Mouse (Mus musculus) hindbrain, postnatal 0 days (tissue): ENCODE measurements around the gene Wnt1. TPM values are rescaled to one million over a fixed set of nuclear protein-coding genes. Genes with fewer than 3 reads are reported as not detected.

Source experiments
- ATAC-seq: fragments of 200-750 bp; cut with Nextera tagmentation; 2 replicates; pipeline ENCODE4 v1.8.0; 2017; ENCODE audit warnings: mild to moderate bottlenecking, moderate TSS enrichment, moderate library complexity
- DNase-seq: peaks from one replicate; pipeline ENCODE4 v3.0.0-alpha.2; 2015; ENCODE audit warnings: low spot score
- H3K27ac ChIP-seq: fragments of 300-500 bp; sonication (generic); 2 replicates; pipeline ENCODE4 v1.5.1; 2014; ENCODE audit warnings: mild to moderate bottlenecking
- H3K27me3 ChIP-seq: fragments of 300-500 bp; sonication (generic); 2 replicates; pipeline ENCODE4 v1.6.1; 2014; ENCODE audit warnings: low read length, mixed read lengths; ENCODE audit not compliant: insufficient read depth
- H3K36me3 ChIP-seq: fragments of 300-500 bp; sonication (generic); 2 replicates; pipeline ENCODE4 v1.6.1; 2014; ENCODE audit warnings: low read length, mixed read lengths; ENCODE audit not compliant: insufficient read depth
- H3K4me1 ChIP-seq: fragments of 300-500 bp; sonication (generic); 2 replicates; pipeline ENCODE4 v1.6.1; 2014; ENCODE audit warnings: antibody characterized with exemption, low read length, mixed read lengths; ENCODE audit not compliant: insufficient read depth
- H3K4me2 ChIP-seq: fragments of 300-500 bp; sonication (generic); 2 replicates; pipeline ENCODE4 v1.6.1; 2014; ENCODE audit warnings: low read depth, mild to moderate bottlenecking, low read length, moderate library complexity, mixed read lengths
- H3K4me3 ChIP-seq: fragments of 300-500 bp; sonication (generic); 2 replicates; pipeline ENCODE4 v1.5.1; 2014; ENCODE audit warnings: low read length
- H3K9ac ChIP-seq: fragments of 300-500 bp; sonication (generic); replicated peaks from 2 replicates; pipeline ENCODE4 v1.6.1; 2014; ENCODE audit warnings: mild to moderate bottlenecking, low read length, moderate library complexity, mixed read lengths
- H3K9me3 ChIP-seq: fragments of 300-500 bp; sonication (generic); 2 replicates; pipeline ENCODE4 v1.6.1; 2016; ENCODE audit warnings: low read length, mixed read lengths
- CTCF ChIP-seq: IDR thresholded peaks from 2 replicates; pipeline ENCODE4 v1.5.1; 2016; ENCODE audit warnings: antibody characterized with exemption, control low read depth, low read depth
- WGBS: fragments of 180-500 bp; shearing (Covaris S2); extraction: QIAGEN DNeasy Blood & Tissue Kit; methylation state at CpG from one replicate; pipeline ENCODE4 v1.1.7; 2014; 5-methylcytosine and 5-hydroxymethylcytosine counted together
- polyA plus RNA-seq: library from polyadenylated mRNA; unstranded; fragments of >200 nt; fragmentation: Nextera tagmentation; extraction: Ambion mirVana; gene quantifications from 2 replicates; pipeline ENCODE4 v1.2.1, GENCODE M21; 2015
- total RNA-seq: library from RNA; depleted of rRNA; stranded (reverse); fragments of >200 nt; gene quantifications from 2 replicates; pipeline ENCODE4 v1.2.3, GENCODE M21; 2014

Wnt1 gene
- total and polyA plus RNA-seq, 2 experiments from 2014 or later = 0.05 to 0.59 TPM

DNA sequence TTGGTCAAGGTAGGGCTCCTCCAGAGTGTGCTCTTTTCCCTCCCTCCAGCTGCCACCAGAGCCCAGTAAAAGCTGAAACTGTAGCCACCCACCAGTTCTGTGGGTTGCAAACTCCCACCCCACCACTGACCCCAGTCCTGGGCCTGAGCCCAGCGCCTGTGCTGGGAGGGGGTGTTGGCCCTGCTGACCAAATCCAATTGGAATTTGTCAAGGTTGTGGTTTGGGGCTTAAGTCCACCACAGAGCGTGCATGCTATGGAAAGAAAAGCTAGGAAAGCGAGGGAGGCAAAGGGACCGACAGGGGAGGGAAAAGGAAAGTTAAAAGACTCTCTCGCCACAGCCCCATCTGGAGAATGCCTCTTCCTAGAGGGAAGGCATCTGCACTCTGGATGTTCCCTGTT is 21.4 kb upstream of the Wnt1 start:
- Histone ChIP-seq H3K27ac (no peak overlapping the region), H3K9me3 (no peaks in the 10 kb centered on the region), H3K27me3 (peaks cover 15% of the 10 kb centered on the region; the same call in 1 of the 2 replicates), H3K36me3 (no peaks in the 10 kb centered on the region), H3K9ac (no peak overlapping the region), H3K4me1 (peaks cover 8% of the 10 kb centered on the region; the same call in 1 of the 2 replicates), H3K4me2 (no peak overlapping the region), H3K4me3 (no peak overlapping the region)
- ATAC-seq = no peak
- no peak for TF ChIP-seq CTCF
- 14% methylated on average over 5 of the region's 5 CpGs for WGBS
- no peak for DNase-seq

DNA sequence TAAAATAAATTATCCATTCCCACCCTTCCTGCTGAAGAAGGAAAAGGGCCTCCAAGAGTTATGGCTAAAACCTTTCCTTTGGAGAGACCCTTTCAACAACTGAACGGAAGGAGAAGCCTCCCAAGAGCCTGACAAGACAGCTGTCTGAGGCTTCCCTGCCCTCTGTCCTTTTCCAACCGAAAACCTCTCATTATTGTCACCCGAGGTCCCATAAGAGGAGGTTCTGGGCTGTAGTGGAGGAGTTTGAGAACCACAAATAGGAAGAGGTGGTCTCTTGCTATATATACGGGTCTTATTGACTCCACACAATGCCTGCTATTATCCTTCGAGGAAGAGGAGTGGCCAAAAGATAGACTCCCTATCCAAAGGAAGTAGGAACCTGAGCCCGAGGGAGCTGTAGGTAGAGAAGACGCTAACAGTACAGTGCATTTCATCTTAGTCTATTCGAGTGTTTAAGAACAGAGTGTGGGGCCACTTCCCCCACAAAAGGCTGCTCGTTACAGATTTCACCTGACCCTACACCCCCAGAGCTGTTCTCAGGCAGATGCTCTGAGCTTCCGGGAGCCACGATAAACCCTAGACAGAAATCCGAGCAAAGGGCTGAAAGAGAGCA is 17.7 kb upstream of the Wnt1 start:
- DNase-seq (no peak), ATAC-seq (no peak)
- WGBS = 11% methylated on average over 12 of the region's 12 CpGs
- H3K4me3 ChIP-seq = peak overlapping the region; percentile 28
- H3K4me1 ChIP-seq = peaks cover 8% of the 10 kb centered on the region; the same call in 1 of the 2 replicates
- no peak for TF ChIP-seq CTCF
- H3K4me2 ChIP-seq = peak overlapping the region; percentile 56
- H3K27ac ChIP-seq = no peak overlapping the region
- H3K27me3 ChIP-seq = peaks cover 41% of the 10 kb centered on the region
- no peaks in the 10 kb centered on the region for H3K36me3 ChIP-seq
- H3K9me3 ChIP-seq = no peaks in the 10 kb centered on the region
- H3K9ac ChIP-seq = no peak overlapping the region

DNA sequence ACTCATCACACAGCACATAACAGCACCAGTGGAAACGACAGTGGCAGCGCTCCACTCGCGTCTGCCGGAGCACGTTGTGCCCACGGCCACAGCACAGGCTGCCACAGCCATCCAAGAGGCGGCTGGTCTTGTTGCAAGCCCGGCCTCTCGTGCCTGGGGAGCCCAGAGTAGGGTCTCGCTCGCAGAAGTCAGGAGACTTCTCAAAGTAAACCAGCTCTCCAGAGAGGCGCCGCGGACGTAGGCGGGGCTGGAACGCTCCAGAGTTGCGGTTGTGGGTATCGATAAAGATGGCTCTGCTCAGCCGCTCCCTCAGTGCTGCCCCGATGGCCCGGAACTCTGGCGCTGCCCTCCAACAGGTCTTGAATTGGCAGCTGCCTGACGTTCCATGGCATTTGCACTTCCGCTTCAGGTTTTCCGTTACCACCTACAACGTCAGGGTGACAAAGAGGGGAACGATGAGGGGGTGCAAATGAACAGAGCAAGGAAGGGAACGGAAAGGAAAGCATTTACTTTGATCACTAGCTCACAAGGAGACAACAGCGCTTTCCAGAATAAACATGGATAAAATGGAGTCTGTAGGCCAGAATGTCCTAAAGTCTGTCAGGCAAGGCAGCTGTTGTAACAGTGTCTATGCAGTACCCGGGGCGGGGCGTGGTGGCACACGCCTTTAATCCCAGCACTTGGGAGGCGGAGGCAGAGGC is 17.0 kb upstream of the Wnt1 start:
- H3K9ac ChIP-seq = no peak overlapping the region
- ATAC-seq (no peak), DNase-seq (peak; percentile 15)
- peaks cover 48% of the 10 kb centered on the region for H3K27me3 ChIP-seq
- H3K4me2 ChIP-seq = peak overlapping the region; percentile 56
- peak overlapping the region; percentile 28 for H3K4me3 ChIP-seq
- H3K27ac ChIP-seq = no peak overlapping the region
- H3K4me1 ChIP-seq = peaks cover 8% of the 10 kb centered on the region; the same call in 1 of the 2 replicates
- H3K36me3 ChIP-seq = no peaks in the 10 kb centered on the region
- 3% methylated on average over 36 of the region's 36 CpGs for WGBS
- TF ChIP-seq CTCF = no peak
- H3K9me3 ChIP-seq = no peaks in the 10 kb centered on the region

DNA sequence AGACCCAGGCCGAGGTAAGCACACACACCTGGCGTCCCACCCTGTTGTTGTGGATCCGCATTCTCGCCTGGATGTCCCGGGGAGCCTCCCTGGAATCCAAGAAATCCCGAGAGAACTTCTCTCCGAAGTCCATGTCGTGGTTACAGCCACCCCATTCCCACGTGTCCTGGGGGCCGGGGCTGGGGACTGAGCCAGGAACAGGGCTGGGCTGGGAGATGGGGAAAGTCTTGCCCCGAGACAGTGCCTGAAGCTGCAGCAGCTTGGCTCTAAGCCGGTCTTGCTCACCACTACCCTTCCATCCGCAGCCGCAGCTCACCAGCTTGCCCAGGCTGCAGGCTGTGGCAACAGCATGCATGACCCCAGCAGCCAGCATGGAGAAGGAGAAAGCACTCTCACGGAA is 15.6 kb upstream of the Wnt1 start:
- ATAC-seq (no peak), DNase-seq (no peak)
- 15% methylated on average over 15 of the region's 15 CpGs for WGBS
- H3K27ac ChIP-seq = no peak overlapping the region
- H3K36me3 ChIP-seq = no peaks in the 10 kb centered on the region
- H3K4me1 ChIP-seq = peaks cover 12% of the 10 kb centered on the region; the same call in 1 of the 2 replicates
- H3K27me3 ChIP-seq = peaks cover 55% of the 10 kb centered on the region
- H3K9me3 ChIP-seq = no peaks in the 10 kb centered on the region
- H3K9ac ChIP-seq = no peak overlapping the region
- H3K4me2 ChIP-seq = no peak overlapping the region
- no peak overlapping the region for H3K4me3 ChIP-seq
- no peak for TF ChIP-seq CTCF

DNA sequence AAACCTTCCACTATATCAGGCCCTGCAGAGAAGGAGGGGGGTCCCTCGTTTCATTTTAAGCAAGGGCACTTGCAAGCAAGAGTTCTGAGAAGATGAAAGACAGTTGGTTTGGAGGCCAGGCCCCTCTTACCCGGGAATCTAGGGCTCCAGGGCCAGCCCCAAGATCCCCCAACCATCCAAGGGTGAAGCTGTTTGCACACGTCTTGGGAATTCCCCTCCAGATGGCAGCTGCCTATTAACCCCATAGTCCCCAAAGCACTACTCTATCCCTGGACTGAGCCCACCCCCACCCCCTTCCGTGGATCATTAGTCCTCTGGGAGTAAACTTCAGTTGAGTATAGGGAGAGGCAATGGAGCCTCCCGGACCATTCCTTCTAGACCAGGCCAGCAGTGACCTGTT is 14.1 kb upstream of the Wnt1 start:
- no peak overlapping the region for H3K4me3 ChIP-seq
- no peak overlapping the region for H3K27ac ChIP-seq
- H3K9me3 ChIP-seq = no peaks in the 10 kb centered on the region
- 7% methylated on average over 5 of the region's 5 CpGs for WGBS
- TF ChIP-seq CTCF = no peak
- H3K9ac ChIP-seq = no peak overlapping the region
- H3K4me2 ChIP-seq = no peak overlapping the region
- ATAC-seq (no peak), DNase-seq (no peak)
- peaks cover 61% of the 10 kb centered on the region for H3K27me3 ChIP-seq
- no peaks in the 10 kb centered on the region for H3K36me3 ChIP-seq
- H3K4me1 ChIP-seq = peaks cover 12% of the 10 kb centered on the region; the same call in 1 of the 2 replicates

DNA sequence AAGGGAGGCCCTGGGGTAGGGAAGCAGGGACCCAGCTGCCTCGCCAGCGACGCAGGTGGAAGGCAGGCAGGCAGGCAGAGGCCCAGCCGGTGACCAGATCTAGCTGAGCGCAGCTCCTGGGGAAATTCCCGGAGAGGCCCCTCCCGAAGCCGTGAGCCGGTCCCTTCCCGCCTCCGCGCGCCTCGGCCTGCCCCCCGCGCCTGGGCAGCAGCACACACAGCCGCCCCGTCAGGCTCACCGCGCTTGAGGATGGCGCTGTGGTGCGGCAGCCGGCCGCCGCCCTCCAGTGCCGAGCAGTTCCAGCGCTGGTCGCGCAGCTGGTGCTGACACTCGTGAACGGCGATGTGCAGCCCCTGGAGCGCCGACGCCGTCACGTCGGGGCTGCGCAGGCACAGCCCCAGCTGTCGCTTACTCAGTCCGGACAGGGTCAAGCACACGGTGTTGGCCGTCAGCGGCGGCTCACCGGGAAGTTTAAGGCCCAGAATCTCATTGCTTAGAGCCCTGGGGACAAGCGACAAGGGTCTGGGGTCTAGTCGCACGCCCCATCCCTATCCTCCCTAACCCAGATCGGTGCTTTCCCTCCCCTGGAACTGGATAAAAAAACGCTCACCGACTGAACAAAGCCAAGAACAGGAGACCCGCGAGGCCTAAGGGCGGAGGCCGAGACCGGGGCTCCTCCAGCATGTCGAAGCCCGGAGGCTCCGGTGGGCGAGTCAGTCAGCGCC is 13.2 kb upstream of the Wnt1 start:
- no peak overlapping the region for H3K27ac ChIP-seq
- peaks cover 66% of the 10 kb centered on the region for H3K27me3 ChIP-seq
- peak overlapping the region; percentile 21 for H3K4me3 ChIP-seq
- H3K9ac ChIP-seq = no peak overlapping the region
- H3K4me2 ChIP-seq = peak overlapping the region; percentile 39
- no peaks in the 10 kb centered on the region for H3K36me3 ChIP-seq
- 3% methylated on average over 59 of the region's 62 CpGs for WGBS
- DNase-seq = peak; percentile 50
- peaks cover 12% of the 10 kb centered on the region; the same call in 1 of the 2 replicates for H3K4me1 ChIP-seq
- no peak for TF ChIP-seq CTCF
- ATAC-seq = peak; percentile 29; the same call in 1 of the 2 replicates
- no peaks in the 10 kb centered on the region for H3K9me3 ChIP-seq
